Mouse (Mus musculus): ENCODE measurements around the gene Cdc42bpb.

DNA sequence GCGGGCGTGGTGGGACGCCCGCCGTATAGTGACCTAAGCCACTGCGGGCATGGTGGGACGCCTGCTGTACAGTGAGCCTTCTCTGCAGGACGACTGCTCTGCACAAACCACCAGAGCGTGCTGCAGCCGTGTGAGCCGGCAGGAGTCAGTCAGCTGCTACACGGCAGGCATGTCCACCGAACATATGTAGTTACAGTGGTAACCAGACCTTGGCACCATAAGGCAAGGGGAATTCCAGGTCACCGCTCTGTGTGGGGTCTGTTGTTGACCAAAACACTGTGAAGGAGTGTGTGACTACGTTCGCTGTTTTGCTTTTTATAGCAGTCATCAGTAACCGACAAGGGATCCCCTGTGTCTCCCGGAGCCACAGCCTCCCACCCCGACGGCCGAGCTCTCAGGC is 53.0 kb downstream of the Cdc42bpb start:
- TF ChIP-seq CTCF (IDR thresholded peaks at IDR 0.05; ENCODE audit: borderline replicate concordance, control insufficient read depth, extremely low read depth, insufficient read depth, low read length, poor library complexity) = no peak
- TF ChIP-seq POLR2A (IDR thresholded peaks at IDR 0.05; ENCODE audit: control insufficient read depth, extremely low read depth, insufficient read depth, low read length, poor library complexity) = no peak

All from thymus, adult 2 months (tissue).